Mouse (Mus musculus): ENCODE results near the gene Cope. TPM values are rescaled to one million over a fixed set of nuclear protein-coding genes. Genes with fewer than 3 reads are reported as not detected.
A peak's percentile ranks its signal among the peaks of the same experiment; 100 is the strongest.

Gene Cope
- polyA plus RNA-seq, 1 experiment from 2014 or later: 334 TPM

DNA sequence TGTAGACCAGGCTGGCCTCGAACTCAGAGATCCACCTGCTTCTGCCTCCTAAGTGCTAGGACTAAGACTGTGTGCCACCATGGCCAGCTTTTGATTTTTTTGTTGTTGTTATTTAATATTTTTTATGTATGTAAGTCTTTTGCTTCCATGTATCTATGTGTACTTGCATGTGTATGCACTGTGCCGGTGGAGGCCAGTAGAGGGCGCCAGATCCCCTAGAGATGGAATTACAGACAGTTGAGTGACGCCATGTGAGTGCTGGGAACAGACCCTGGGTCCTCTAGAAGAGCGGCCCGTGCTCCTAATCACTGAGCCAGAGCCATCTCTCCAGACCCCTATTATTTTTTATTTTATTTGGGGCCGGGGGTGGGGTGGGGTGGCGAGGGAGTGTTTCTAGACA lies 15.6 kb upstream of the Cope start:
- Histone ChIP-seq H3K27ac (ENCODE audit: low read length) (no peak overlapping the region), H3K4me3 (ENCODE audit: low read length) (no peak overlapping the region), H3K9me3 (replicated peaks; ENCODE audit: control insufficient read depth, low read length) (0 out of 2 replicates have a peak, but pooled peaks cover 5% of the 10 kb centered on the region), H3K4me1 (ENCODE audit: control insufficient read depth, insufficient read depth, low read length) (peaks cover 5% of the 10 kb centered on the region; the same call in 1 of the 2 replicates), H3K9ac (ENCODE audit: low read length) (no peak overlapping the region), H3K36me3 (ENCODE audit: control insufficient read depth, insufficient read depth) (peaks cover 49% of the 10 kb centered on the region), H3K27me3 (ENCODE audit: control insufficient read depth, insufficient read depth, low read length) (no peaks in the 10 kb centered on the region), H3K4me2 (ENCODE audit: low read depth, low read length) (no peak overlapping the region)
- no peak for ATAC-seq (replicated peaks; ENCODE audit: extremely low read depth, insufficient read depth, low FRiP score)
- WGBS: 85% methylated on average over 8 of the region's 8 CpGs

- Histone ChIP-seq H3K27ac (ENCODE audit: low read length) (no peak overlapping the region), H3K9me3 (replicated peaks; ENCODE audit: control insufficient read depth, low read length) (no peaks in the 10 kb centered on the region), H3K4me1 (ENCODE audit: control insufficient read depth, insufficient read depth, low read length) (no peaks in the 10 kb centered on the region), H3K4me2 (ENCODE audit: low read depth, low read length) (no peak overlapping the region), H3K9ac (ENCODE audit: low read length) (no peak overlapping the region), H3K4me3 (ENCODE audit: low read length) (no peak overlapping the region), H3K27me3 (ENCODE audit: control insufficient read depth, insufficient read depth, low read length) (no peaks in the 10 kb centered on the region), H3K36me3 (ENCODE audit: control insufficient read depth, insufficient read depth) (peaks cover 56% of the 10 kb centered on the region)
- no peak for ATAC-seq (replicated peaks; ENCODE audit: extremely low read depth, insufficient read depth, low FRiP score)
- 60% methylated on average over 5 of the region's 5 CpGs for WGBS
These were observed 8.3 kb upstream of the Cope start for GRCm38 (mm10) chr8:70293988-70294405.

DNA sequence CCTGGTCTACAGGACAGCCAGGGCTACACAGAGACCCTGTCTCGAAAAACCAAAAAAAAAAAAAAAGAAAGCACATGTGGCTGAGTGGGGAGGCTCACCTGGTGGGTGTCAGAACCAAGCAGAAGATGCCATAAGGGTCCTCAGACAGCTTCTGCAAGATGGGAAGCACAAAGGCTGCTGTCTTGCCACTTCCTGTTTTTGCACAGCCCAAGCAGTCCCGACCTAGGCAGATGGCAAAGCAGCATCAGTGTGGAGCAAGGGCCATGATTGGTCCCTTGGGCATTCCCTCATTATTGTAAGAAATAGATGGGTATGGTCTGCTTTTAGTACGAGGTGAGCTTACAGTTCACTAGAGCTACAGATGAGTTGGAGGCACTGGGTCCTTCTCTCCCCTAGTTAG lies 1.4 kb upstream of the Cope start:
- Histone ChIP-seq H3K9ac (ENCODE audit: low read length) (no peak overlapping the region), H3K4me2 (ENCODE audit: low read depth, low read length) (no peak overlapping the region), H3K36me3 (ENCODE audit: control insufficient read depth, insufficient read depth) (peaks cover 25% of the 10 kb centered on the region), H3K4me1 (ENCODE audit: control insufficient read depth, insufficient read depth, low read length) (peaks cover 18% of the 10 kb centered on the region), H3K27ac (ENCODE audit: low read length) (no peak overlapping the region), H3K27me3 (ENCODE audit: control insufficient read depth, insufficient read depth, low read length) (no peaks in the 10 kb centered on the region), H3K9me3 (replicated peaks; ENCODE audit: control insufficient read depth, low read length) (no peaks in the 10 kb centered on the region), H3K4me3 (ENCODE audit: low read length) (no peak overlapping the region)
- 77% methylated on average over 3 of the region's 3 CpGs for WGBS
- no peak for ATAC-seq (replicated peaks; ENCODE audit: extremely low read depth, insufficient read depth, low FRiP score)

- WGBS: 2% methylated on average over 16 of the region's 16 CpGs
- ATAC-seq (replicated peaks; ENCODE audit: extremely low read depth, insufficient read depth, low FRiP score): no peak
- peak overlapping the region; percentile 97 for H3K4me2 ChIP-seq (ENCODE audit: low read depth, low read length)
- H3K27ac ChIP-seq (ENCODE audit: low read length): peak overlapping the region; percentile 86
- H3K9me3 ChIP-seq (replicated peaks; ENCODE audit: control insufficient read depth, low read length): no peaks in the 10 kb centered on the region
- peak overlapping the region; percentile 99 for H3K4me3 ChIP-seq (ENCODE audit: low read length)
- H3K27me3 ChIP-seq (ENCODE audit: control insufficient read depth, insufficient read depth, low read length): no peaks in the 10 kb centered on the region
- H3K36me3 ChIP-seq (ENCODE audit: control insufficient read depth, insufficient read depth): peaks cover 30% of the 10 kb centered on the region
- H3K9ac ChIP-seq (ENCODE audit: low read length): peak overlapping the region; percentile 93
- H3K4me1 ChIP-seq (ENCODE audit: control insufficient read depth, insufficient read depth, low read length): peaks cover 18% of the 10 kb centered on the region
These were observed 583 bp downstream of the Cope start for GRCm38 (mm10) chr8:70302901-70303300.

DNA sequence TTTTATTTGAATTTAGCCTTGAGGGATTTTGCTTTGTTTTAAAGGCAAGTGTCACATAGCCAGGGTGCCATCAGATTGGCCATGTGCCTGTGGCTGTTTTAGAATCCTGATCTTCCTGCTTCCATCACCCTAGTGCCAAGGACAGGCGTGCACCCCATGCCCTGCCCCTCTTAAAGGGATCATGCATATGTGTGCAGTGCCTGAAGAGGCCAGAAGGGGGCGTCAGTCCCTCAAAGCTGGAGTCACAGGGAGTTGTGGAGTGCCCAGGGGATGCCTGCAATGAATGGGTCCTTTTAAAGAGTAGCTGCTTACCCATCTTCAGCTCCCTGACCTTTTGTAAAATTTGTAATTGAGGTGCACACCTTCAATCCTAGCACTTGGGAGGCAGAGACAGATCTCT lies 7.0 kb downstream of the Cope start:
- Histone ChIP-seq H3K9me3 (replicated peaks; ENCODE audit: control insufficient read depth, low read length) (no peaks in the 10 kb centered on the region), H3K4me3 (ENCODE audit: low read length) (no peak overlapping the region), H3K4me1 (ENCODE audit: control insufficient read depth, insufficient read depth, low read length) (peaks cover 2% of the 10 kb centered on the region; the same call in 1 of the 2 replicates), H3K27me3 (ENCODE audit: control insufficient read depth, insufficient read depth, low read length) (no peaks in the 10 kb centered on the region), H3K36me3 (ENCODE audit: control insufficient read depth, insufficient read depth) (peaks cover 67% of the 10 kb centered on the region), H3K9ac (ENCODE audit: low read length) (no peak overlapping the region), H3K4me2 (ENCODE audit: low read depth, low read length) (no peak overlapping the region), H3K27ac (ENCODE audit: low read length) (no peak overlapping the region)
- no peak for ATAC-seq (replicated peaks; ENCODE audit: extremely low read depth, insufficient read depth, low FRiP score)
- 48% methylated on average over 2 of the region's 2 CpGs for WGBS

- no peak for ATAC-seq (replicated peaks; ENCODE audit: extremely low read depth, insufficient read depth, low FRiP score)
- H3K9ac ChIP-seq (ENCODE audit: low read length): no peak overlapping the region
- H3K4me3 ChIP-seq (ENCODE audit: low read length): no peak overlapping the region
- H3K36me3 ChIP-seq (ENCODE audit: control insufficient read depth, insufficient read depth): peaks cover 37% of the 10 kb centered on the region
- 55% methylated on average over 2 of the region's 2 CpGs for WGBS
- H3K27me3 ChIP-seq (ENCODE audit: control insufficient read depth, insufficient read depth, low read length): no peaks in the 10 kb centered on the region
- no peaks in the 10 kb centered on the region for H3K9me3 ChIP-seq (replicated peaks; ENCODE audit: control insufficient read depth, low read length)
- H3K4me2 ChIP-seq (ENCODE audit: low read depth, low read length): no peak overlapping the region
- peaks cover 13% of the 10 kb centered on the region for H3K4me1 ChIP-seq (ENCODE audit: control insufficient read depth, insufficient read depth, low read length)
- no peak overlapping the region for H3K27ac ChIP-seq (ENCODE audit: low read length)
These were observed 11.1 kb downstream of the Cope start for GRCm38 (mm10) chr8:70313399-70313798.

GRCm38 (mm10) chr8:70315624-70316510 lies 13.5 kb downstream of the Cope start, which contains the start of gene Cers1:
Gene Cers1 (plus strand): TSS chr8:70315775.
- H3K27ac ChIP-seq (ENCODE audit: low read length): no peak within 1 kb of the TSS
- H3K4me1 ChIP-seq (ENCODE audit: control insufficient read depth, insufficient read depth, low read length): peaks cover 13% of the 10 kb centered on the region
- H3K36me3 ChIP-seq (ENCODE audit: control insufficient read depth, insufficient read depth): peaks cover 20% of the 10 kb centered on the region
- peak; percentile 71 for ATAC-seq (replicated peaks; ENCODE audit: extremely low read depth, insufficient read depth, low FRiP score)
- WGBS: 4% methylated on average over 63 of the region's 66 CpGs
- no peaks in the 10 kb centered on the region for H3K9me3 ChIP-seq (replicated peaks; ENCODE audit: control insufficient read depth, low read length)
- peak within 1 kb of the TSS; percentile 63 for H3K4me3 ChIP-seq (ENCODE audit: low read length)
- peak within 1 kb of the TSS; percentile 76 for H3K9ac ChIP-seq (ENCODE audit: low read length)
- H3K27me3 ChIP-seq (ENCODE audit: control insufficient read depth, insufficient read depth, low read length): no peaks in the 10 kb centered on the region
- H3K4me2 ChIP-seq (ENCODE audit: low read depth, low read length): peak within 1 kb of the TSS; percentile 92

DNA sequence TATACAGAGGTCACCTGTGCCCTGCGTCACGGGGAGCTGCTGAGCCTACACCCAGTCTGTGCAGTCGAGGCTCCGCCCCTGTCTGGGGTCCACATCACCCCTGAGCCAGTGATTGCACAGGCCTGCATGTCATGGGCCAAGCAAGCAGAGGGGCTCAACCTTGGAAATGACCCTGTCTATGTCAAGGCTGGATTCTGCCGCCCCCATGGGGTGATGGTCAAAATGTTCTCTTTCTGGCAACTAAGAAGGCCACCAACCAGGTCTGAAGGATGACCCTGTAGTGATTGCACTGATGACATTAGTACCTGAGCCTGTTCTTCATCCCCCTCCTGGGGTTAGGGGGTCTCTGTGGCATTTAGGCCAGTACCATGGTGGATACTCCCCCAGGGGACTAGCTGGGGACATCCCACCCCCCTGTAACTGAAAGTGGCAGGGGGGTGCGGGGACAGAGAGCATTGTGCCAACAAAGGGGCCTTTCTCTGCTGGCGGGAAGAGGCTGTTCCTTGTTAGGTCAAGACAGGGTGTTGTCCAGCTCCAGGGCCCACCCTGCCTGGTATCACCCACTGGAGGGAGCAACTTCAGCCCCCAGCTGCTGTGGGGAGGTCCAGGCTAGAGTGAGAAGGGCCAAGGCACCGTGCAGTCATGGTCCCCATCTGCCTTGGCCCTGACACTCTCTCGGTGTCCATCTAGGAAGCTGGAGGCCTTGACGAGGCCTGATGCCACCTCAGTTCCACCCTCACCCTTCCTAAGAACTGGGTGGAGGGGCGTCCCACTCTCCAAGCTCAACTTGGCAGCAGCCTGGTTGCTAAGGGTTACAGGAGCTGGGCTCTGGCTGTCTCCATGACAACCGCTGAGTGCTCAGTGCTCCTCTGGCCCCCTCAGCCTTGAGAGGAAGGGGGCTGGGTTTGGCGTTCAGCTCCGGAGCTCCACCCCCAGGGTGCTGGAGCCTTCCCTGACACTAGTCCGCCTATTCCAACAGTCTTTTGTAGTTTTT lies 14.5 kb downstream of the Cope start:
- Histone ChIP-seq H3K9me3 (replicated peaks; ENCODE audit: control insufficient read depth, low read length) (no peaks in the 10 kb centered on the region), H3K4me2 (ENCODE audit: low read depth, low read length) (peak overlapping the region; percentile 92), H3K36me3 (ENCODE audit: control insufficient read depth, insufficient read depth) (peaks cover 12% of the 10 kb centered on the region), H3K4me3 (ENCODE audit: low read length) (peak overlapping the region; percentile 63), H3K4me1 (ENCODE audit: control insufficient read depth, insufficient read depth, low read length) (peaks cover 13% of the 10 kb centered on the region), H3K9ac (ENCODE audit: low read length) (peak overlapping the region; percentile 76), H3K27ac (ENCODE audit: low read length) (no peak overlapping the region), H3K27me3 (ENCODE audit: control insufficient read depth, insufficient read depth, low read length) (no peaks in the 10 kb centered on the region)
- WGBS: 23% methylated on average over 15 of the region's 15 CpGs
- peak; percentile 23 for ATAC-seq (replicated peaks; ENCODE audit: extremely low read depth, insufficient read depth, low FRiP score)

Measured in heart, embryonic 16.5 days (tissue).